Mouse (Mus musculus) erythroblast, adult 5-6 weeks (primary cell): ENCODE results near the gene Mtcl1. TPM values are rescaled to one million over a fixed set of nuclear protein-coding genes. Genes with fewer than 3 reads are reported as not detected.

Source experiments
- ATAC-seq: replicated peaks from 2 replicates; pipeline ENCODE4 v1.8.0; 2016; ENCODE audit warnings: moderate number of reproducible peaks, mild to moderate bottlenecking, moderate TSS enrichment, inconsistent platforms; ENCODE audit not compliant: poor library complexity, low FRiP score, severe bottlenecking
- total RNA-seq, 2 experiments: library from RNA; stranded (forward) in 1 of 2; stranded (reverse) in 1 of 2; fragments of 150-400 nt in 1 of 2; fragments of 200-764, 138-1000 nt in 1 of 2; gene quantifications; 2 replicates each; pipeline versions ENCODE4 v1.2.3 to v1.2.4; 2015 to 2017; ENCODE audit warnings: low replicate concordance in 2 of 2

Gene Mtcl1
- total RNA-seq, 2 experiments from 2014 or later = not detected

DNA sequence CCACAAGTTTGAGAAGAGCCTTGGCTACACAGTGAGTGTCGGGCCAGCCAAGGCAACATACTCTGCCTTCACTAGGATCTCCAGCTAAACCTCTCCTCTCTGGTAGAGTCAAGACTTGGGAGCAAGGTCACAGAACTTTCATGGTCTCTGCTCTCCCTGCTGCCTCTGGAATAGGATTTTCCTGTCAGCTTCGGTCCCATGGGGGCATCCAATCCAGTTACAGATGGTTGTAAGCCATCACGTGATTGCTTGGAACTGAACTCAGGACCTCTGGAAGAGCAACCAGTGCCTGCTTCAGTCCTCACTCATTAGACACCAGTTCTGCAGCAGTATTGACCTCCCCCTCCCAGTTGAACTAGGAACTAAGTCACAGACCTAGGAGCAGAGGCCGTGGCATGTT, 156.0 kb downstream of the Mtcl1 start:
- no peak for ATAC-seq

DNA sequence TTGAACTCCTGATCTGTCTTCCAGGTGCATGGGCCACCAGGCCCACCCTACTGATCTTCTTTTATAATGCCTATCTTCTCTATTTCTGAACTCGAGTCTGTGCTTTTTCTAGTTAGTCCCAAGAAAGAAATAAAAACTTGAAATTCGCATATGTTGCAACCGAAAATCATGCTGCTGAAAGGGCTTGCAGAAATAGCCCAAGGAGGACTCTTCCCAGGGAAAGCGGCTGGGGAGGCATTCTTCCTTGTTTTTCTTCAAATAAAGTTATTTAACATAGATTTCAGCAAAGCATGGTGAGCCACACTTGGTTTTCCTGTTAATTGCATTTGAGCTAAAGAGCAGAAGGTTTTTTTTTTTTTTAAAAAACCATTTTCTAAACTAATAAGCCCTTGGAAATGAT, 159.7 kb downstream of the Mtcl1 start:
- ATAC-seq = no peak

Other genes starting within 250 kb of the Mtcl1 start
- 5.0 and 5.6 TPM in 2 replicates for gene Rab12, start 70.0 kb upstream of the Mtcl1 start, total RNA-seq (2015; ENCODE audit: low replicate concordance)
- gene Rab12, start 70.0 kb upstream of the Mtcl1 start, total RNA-seq (2017; ENCODE audit: low replicate concordance) = 5.3 and 10.1 TPM in 2 replicates
- gene Themis3, start 144.9 kb upstream of the Mtcl1 start, total RNA-seq (2015; ENCODE audit: low replicate concordance) = not detected in 2 replicates
- gene Themis3, start 144.9 kb upstream of the Mtcl1 start, total RNA-seq (2017; ENCODE audit: low replicate concordance) = not detected in 2 replicates